Mouse (Mus musculus) monocyte, adult 5-6 weeks (primary cell): Measurements from ENCODE around the gene F11. TPM values are rescaled to one million over a fixed set of nuclear protein-coding genes. Genes with fewer than 3 reads are reported as not detected.

ENCODE experiments used
- ATAC-seq: fragments of 153-309, 156-312 bp; replicated peaks from 2 replicates; pipeline ENCODE4 v1.8.0; 2017; ENCODE audit warnings: mild to moderate bottlenecking; ENCODE audit not compliant: low TSS enrichment, insufficient number of reproducible peaks, severe bottlenecking, poor library complexity, low FRiP score
- total RNA-seq: library from RNA; stranded (forward); fragments of 200-1000, 200-491, 200-594 nt; gene quantifications from 3 replicates; pipeline ENCODE4 v1.2.3, GENCODE M21; 2017

The F11 gene
- total RNA-seq, result not detected in 3 replicates

- no peak for ATAC-seq
These were observed at the start of gene F11 for GRCm38 (mm10) chr8:45261920-45262319. Gene F11 (minus strand): TSS chr8:45262031.

GRCm38 (mm10) chr8:45310967-45311366, 49.1 kb upstream of the F11 start:
- no peak for ATAC-seq

GRCm38 (mm10) chr8:45308366-45308765, 46.5 kb upstream of the F11 start, which contains the start of gene Gm45753:
Gene Gm45753 (minus strand): TSS chr8:45308466.
- no peak for ATAC-seq

GRCm38 (mm10) chr8:45305479-45305878, 43.6 kb upstream of the F11 start:
- ATAC-seq, result no peak

GRCm38 (mm10) chr8:45304354-45304753, 42.5 kb upstream of the F11 start:
- ATAC-seq, result no peak

- ATAC-seq, result no peak
These were observed 40.6 kb upstream of the F11 start for GRCm38 (mm10) chr8:45302390-45302789.

- no peak for ATAC-seq
These were observed 33.4 kb upstream of the F11 start for GRCm38 (mm10) chr8:45295276-45295675.

- no peak for ATAC-seq
These were observed 32.9 kb upstream of the F11 start, which contains the start of gene Klkb1 for GRCm38 (mm10) chr8:45294687-45295086. Gene Klkb1 (minus strand): TSS chr8:45294859.

- no peak for ATAC-seq
These were observed 30.0 kb upstream of the F11 start for GRCm38 (mm10) chr8:45291790-45292189.

GRCm38 (mm10) chr8:45281630-45282029, 19.8 kb upstream of the F11 start:
- no peak for ATAC-seq

- no peak for ATAC-seq
These were observed 15.6 kb upstream of the F11 start for GRCm38 (mm10) chr8:45277453-45277852.

- no peak for ATAC-seq
These were observed 12.5 kb upstream of the F11 start for GRCm38 (mm10) chr8:45274317-45274716.

GRCm38 (mm10) chr8:45269056-45269455, 7.2 kb upstream of the F11 start:
- ATAC-seq, result no peak

- no peak for ATAC-seq
These were observed 6.7 kb upstream of the F11 start for GRCm38 (mm10) chr8:45268485-45268884.

- no peak for ATAC-seq
These were observed 6.0 kb upstream of the F11 start for GRCm38 (mm10) chr8:45267611-45268391.

GRCm38 (mm10) chr8:45266993-45267392, 5.2 kb upstream of the F11 start:
- no peak for ATAC-seq

GRCm38 (mm10) chr8:45264918-45265317, 3.1 kb upstream of the F11 start:
- no peak for ATAC-seq

GRCm38 (mm10) chr8:45262851-45263250, 1.0 kb upstream of the F11 start:
- ATAC-seq, result no peak

- no peak for ATAC-seq
These were observed 3.4 kb downstream of the F11 start for GRCm38 (mm10) chr8:45258421-45258820.

- no peak for ATAC-seq
These were observed 6.8 kb downstream of the F11 start for GRCm38 (mm10) chr8:45255040-45255439.
